Mouse (Mus musculus) CD4-positive naive resting alpha-beta T cell, adult 76 days (primary cell): ENCODE data around the gene Ifi211. TPM values are rescaled to one million over a fixed set of nuclear protein-coding genes. Genes with fewer than 3 reads are reported as not detected.

Experiments used
- total RNA-seq: library from RNA; stranded (reverse); gene quantifications from one replicate; pipeline ENCODE4 v1.2.4, GENCODE M21; 2023

Ifi211 gene
- not detected for total RNA-seq

DNA sequence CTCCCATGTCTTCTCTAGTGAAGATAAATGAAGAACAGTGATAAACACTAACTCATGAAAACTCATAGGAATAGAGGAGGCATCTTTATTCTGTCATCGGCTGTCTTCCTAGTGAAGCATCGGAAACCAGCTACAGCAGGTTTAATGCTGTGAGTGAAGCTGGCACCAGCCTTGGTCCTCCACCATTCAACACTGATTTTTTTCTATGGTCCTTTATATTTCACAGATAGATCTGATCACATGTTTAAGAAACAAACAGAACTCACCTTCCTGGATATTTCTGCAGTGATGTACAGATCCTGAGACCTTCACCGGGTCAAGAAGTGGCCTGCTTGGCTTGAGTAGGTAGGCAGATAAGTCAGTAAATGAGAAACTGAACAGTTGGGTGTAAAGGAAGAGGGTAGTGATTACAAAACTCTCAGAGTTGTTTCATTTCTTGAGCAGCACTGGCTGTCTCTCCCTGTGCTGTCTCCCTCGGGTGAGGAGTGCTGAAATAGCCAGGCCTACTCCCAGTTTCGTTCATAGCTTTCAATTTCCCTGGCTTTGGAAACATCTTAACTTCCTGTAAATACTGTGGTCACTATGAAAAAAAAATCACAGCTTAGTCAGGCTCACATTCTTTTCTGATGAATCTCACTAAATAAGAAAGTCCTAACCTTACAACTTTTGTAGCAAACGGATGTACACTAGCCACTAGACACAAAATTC lies at the start of gene Ifi211:
TSS of gene Ifi211 (minus strand) at position 499 of the 708 bp plus-strand sequence.

DNA sequence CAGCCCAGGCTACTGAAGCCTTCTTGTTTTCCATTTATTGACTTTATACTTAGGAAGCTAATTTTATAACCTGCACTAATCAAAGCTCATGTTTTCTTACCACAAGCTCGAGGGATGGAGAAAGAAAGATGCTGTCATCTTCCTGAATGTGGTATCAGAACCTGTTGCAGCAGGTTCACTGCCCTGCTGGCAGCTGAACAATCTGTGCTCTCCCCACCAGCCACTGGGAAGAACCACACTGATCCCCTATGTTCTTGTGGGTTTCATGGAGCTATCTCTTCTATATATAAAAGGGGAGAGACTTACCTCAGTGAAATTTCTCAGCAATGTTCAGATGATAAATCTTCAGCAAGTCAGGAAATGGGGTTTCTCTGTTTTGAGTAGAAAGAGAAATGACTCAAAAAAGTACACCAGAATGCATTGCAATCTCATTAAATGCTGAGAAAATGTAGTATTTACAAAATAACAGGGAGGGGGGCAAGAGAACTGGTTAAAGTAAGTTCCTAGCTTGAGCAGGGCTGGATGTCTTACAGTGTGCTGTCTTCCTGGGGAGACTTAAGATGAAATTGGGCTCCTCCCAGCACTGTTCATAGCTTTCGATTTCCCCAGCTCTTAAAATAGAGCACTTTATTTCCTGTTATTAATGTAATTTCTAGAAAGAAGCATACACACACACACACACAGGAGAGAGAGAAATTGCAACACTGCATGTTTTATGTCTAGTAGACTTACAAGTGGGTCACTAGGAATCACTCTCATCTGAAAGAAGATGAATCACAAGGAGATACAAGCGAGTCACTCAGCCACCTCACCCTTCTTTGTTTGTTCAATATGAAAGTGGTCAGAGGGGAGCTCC lies 29.3 kb upstream of the Ifi211 start, which contains the start of the genes Mndal and Ifi203:
TSS of gene Mndal (minus strand) at position 568 of the 856 bp plus-strand sequence.
TSS of gene Ifi203 (minus strand) at position 749 of the 856 bp plus-strand sequence.

Other genes with a start within 250 kb of the Ifi211 start
- 94.9 TPM for gene Ifi208, start 239.4 kb downstream of the Ifi211 start, total RNA-seq
- 1.3 TPM for gene Ifi207, start 171.3 kb downstream of the Ifi211 start, total RNA-seq
- gene Ifi204, start 146.1 kb downstream of the Ifi211 start, total RNA-seq, result 4.5 TPM
- gene Mndal, start 29.4 kb upstream of the Ifi211 start, total RNA-seq, result 294 TPM
- 154 TPM for gene Ifi203, start 29.6 kb upstream of the Ifi211 start, total RNA-seq
- gene Ifi202b, start 69.7 kb upstream of the Ifi211 start, total RNA-seq, result not detected
- gene Ifi205, start 118.8 kb upstream of the Ifi211 start, total RNA-seq, result 2.6 TPM
- not detected for gene Olfr433, start 127.7 kb upstream of the Ifi211 start, total RNA-seq
- not detected for gene Olfr432, start 136.2 kb upstream of the Ifi211 start, total RNA-seq
- not detected for gene Olfr430, start 153.6 kb upstream of the Ifi211 start, total RNA-seq
- not detected for gene Olfr429, start 171.3 kb upstream of the Ifi211 start, total RNA-seq
- gene Olfr427, start 183.8 kb upstream of the Ifi211 start, total RNA-seq, result not detected
- not detected for gene Olfr231, start 208.1 kb upstream of the Ifi211 start, total RNA-seq
- not detected for gene Olfr424, start 218.5 kb upstream of the Ifi211 start, total RNA-seq
- not detected for gene Olfr420, start 242.6 kb upstream of the Ifi211 start, total RNA-seq